Mouse (Mus musculus) embryonic fibroblast, embryonic 13.5 days (primary cell): ENCODE measurements at regions not wholly inside any gene's neighbourhood (a gene's known extent, or its start where the extent isn't known, plus 50 kb on each side); places are given as distances from the start of the nearest gene placed in this dataset.

Experiments used
- CTCF ChIP-seq: IDR thresholded peaks from 2 replicates; pipeline ENCODE4 v1.5.1; 2011; ENCODE audit warnings: mild to moderate bottlenecking, control low read depth, low read length, moderate library complexity, borderline replicate concordance; ENCODE audit not compliant: insufficient read depth
- POLR2A ChIP-seq: IDR thresholded peaks from 2 replicates; pipeline ENCODE4 v1.6.1; 2011; ENCODE audit warnings: low read depth, mild to moderate bottlenecking, control low read depth, low read length, moderate library complexity

DNA sequence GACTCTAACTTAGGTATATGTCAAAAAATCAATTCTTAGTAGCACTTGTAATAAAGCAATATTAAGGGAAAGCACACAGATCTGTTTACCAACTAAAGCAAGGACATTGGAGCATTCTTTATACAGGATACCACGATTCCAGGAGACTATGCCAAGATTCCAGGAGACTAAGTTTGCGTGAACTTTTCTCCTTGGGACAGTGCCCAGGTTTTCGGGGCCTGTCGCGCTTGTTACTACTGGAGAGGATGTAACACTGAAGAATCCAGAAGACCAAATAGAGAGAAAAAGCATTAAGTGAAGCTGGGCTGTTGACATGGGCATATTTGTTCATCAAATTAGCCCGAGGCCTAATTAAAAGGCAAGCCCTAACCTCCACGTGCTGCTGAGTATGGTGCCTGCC is 100.3 kb upstream of the Tmprss15 start:
- no peak for TF ChIP-seq POLR2A
- no peak for TF ChIP-seq CTCF
